Mouse (Mus musculus) MEL (cell line): ENCODE data around the gene Adap1. TPM values are rescaled to one million over a fixed set of nuclear protein-coding genes. Genes with fewer than 3 reads are reported as not detected.

Source experiments
- DNase-seq: peaks from one replicate; pipeline ENCODE4 v3.0.0; 2011; ENCODE audit warnings: low read depth, low spot score
- H3K27ac ChIP-seq: 2 replicates; pipeline ENCODE4 v1.5.1; 2012; ENCODE audit warnings: low read depth, mild to moderate bottlenecking, control low read depth, low read length, moderate library complexity; ENCODE audit not compliant: control insufficient read depth
- H3K27me3 ChIP-seq, 2 experiments: fragments of 150-350 bp in 1 of 2; sonication (generic) in 1 of 2; 2 replicates each; pipeline ENCODE4 v1.6.1; 2012; ENCODE audit warnings: low read length in 2 of 2, mild to moderate bottlenecking in 2 of 2, improper control_type of control experiment in 1 of 2, moderate library complexity in 1 of 2; ENCODE audit not compliant: insufficient read depth in 2 of 2, control insufficient read depth in 1 of 2
- H3K36me3 ChIP-seq, 2 experiments: 2 replicates each; pipeline ENCODE4 v1.6.1; 2012 to 2014; ENCODE audit warnings: low read length in 2 of 2, improper control_type of control experiment in 1 of 2, inconsistent platforms in 1 of 2, mild to moderate bottlenecking in 1 of 2; ENCODE audit not compliant: insufficient read depth in 2 of 2, control insufficient read depth in 1 of 2
- H3K4me1 ChIP-seq, 2 experiments: fragments of 150-350 bp in 1 of 2; sonication (generic) in 1 of 2; 2 replicates each; pipeline ENCODE4 v1.6.1; 2012; ENCODE audit warnings: low read length in 2 of 2, improper control_type of control experiment in 1 of 2, mild to moderate bottlenecking in 1 of 2; ENCODE audit not compliant: insufficient read depth in 2 of 2, control insufficient read depth in 1 of 2
- H3K4me3 ChIP-seq, 2 experiments: fragments of 150-350 bp in 1 of 2; sonication (generic) in 1 of 2; 2 replicates each; pipeline ENCODE4 v1.5.1; 2012; ENCODE audit warnings: low read depth in 2 of 2, low read length in 2 of 2, mild to moderate bottlenecking in 2 of 2, moderate library complexity in 2 of 2, control low read depth in 1 of 2, improper control_type of control experiment in 1 of 2; ENCODE audit not compliant: control insufficient read depth in 1 of 2, insufficient read depth in 1 of 2
- H3K79me2 ChIP-seq: 2 replicates; pipeline ENCODE4 v1.6.1; 2012; ENCODE audit warnings: mild to moderate bottlenecking, low read length, moderate library complexity; ENCODE audit not compliant: control insufficient read depth, poor library complexity, insufficient read depth
- H3K9ac ChIP-seq: 2 replicates; pipeline ENCODE4 v1.6.1; 2012; ENCODE audit warnings: low read depth, mild to moderate bottlenecking, control low read depth, low read length, moderate library complexity; ENCODE audit not compliant: control insufficient read depth, poor library complexity, severe bottlenecking
- H3K9me3 ChIP-seq: fragments of 150-350 bp; sonication (generic); replicated peaks from 2 replicates; pipeline ENCODE4 v1.6.1; 2012; ENCODE audit warnings: mild to moderate bottlenecking, low read length, improper control_type of control experiment, moderate library complexity; ENCODE audit not compliant: insufficient read depth
- BHLHE40 ChIP-seq: IDR thresholded peaks from 2 replicates; pipeline ENCODE4 v1.6.1; 2012; ENCODE audit warnings: low read depth, mild to moderate bottlenecking, inconsistent platforms, low read length, improper control_type of control experiment, borderline replicate concordance
- CHD1 ChIP-seq: IDR thresholded peaks from 2 replicates; pipeline ENCODE4 v1.6.1; 2012; ENCODE audit warnings: low read depth, mild to moderate bottlenecking, inconsistent platforms, low read length, improper control_type of control experiment
- CHD2 ChIP-seq: IDR thresholded peaks from 2 replicates; pipeline ENCODE4 v1.6.1; 2011; ENCODE audit warnings: low read length, improper control_type of control experiment
- CTCF ChIP-seq, 3 experiments: IDR thresholded peaks in 2 of 3; conservative IDR thresholded peaks in 1 of 3; 2 replicates each; pipeline ENCODE4 v1.5.1; 2011 to 2012; ENCODE audit warnings: low read length in 3 of 3, low read depth in 2 of 3, mild to moderate bottlenecking in 2 of 3, improper control_type of control experiment in 1 of 3, inconsistent platforms in 1 of 3, mixed read lengths in 1 of 3, moderate library complexity in 1 of 3; ENCODE audit not compliant: control insufficient read depth in 1 of 3, insufficient read depth in 1 of 3, poor library complexity in 1 of 3, severe bottlenecking in 1 of 3
- E2F4 ChIP-seq: IDR thresholded peaks from 2 replicates; pipeline ENCODE4 v1.6.1; 2011; ENCODE audit warnings: low read depth, low read length, improper control_type of control experiment, borderline replicate concordance
- ELF1 ChIP-seq: IDR thresholded peaks from 2 replicates; pipeline ENCODE4 v1.6.1; 2014; ENCODE audit warnings: low read depth, mild to moderate bottlenecking, inconsistent platforms, low read length, improper control_type of control experiment, moderate library complexity
- ETS1 ChIP-seq: IDR thresholded peaks from 2 replicates; pipeline ENCODE4 v1.6.1; 2012; ENCODE audit warnings: low read depth, mild to moderate bottlenecking, inconsistent platforms, low read length, improper control_type of control experiment, moderate library complexity
- GABPA ChIP-seq: IDR thresholded peaks from 2 replicates; pipeline ENCODE4 v1.6.1; 2012; ENCODE audit warnings: low read depth, mild to moderate bottlenecking, inconsistent platforms, low read length, improper control_type of control experiment, moderate library complexity
- GATA1 ChIP-seq: IDR thresholded peaks from 2 replicates; pipeline ENCODE4 v1.6.1; 2011; ENCODE audit warnings: low read depth, low read length, improper control_type of control experiment
- HCFC1 ChIP-seq: IDR thresholded peaks from 2 replicates; pipeline ENCODE4 v1.6.1; 2012; ENCODE audit warnings: low read depth, mild to moderate bottlenecking, inconsistent platforms, low read length, improper control_type of control experiment, moderate library complexity
- JUND ChIP-seq: IDR thresholded peaks from 2 replicates; pipeline ENCODE4 v1.6.1; 2011; ENCODE audit warnings: low read depth, mild to moderate bottlenecking, improper control_type of control experiment, low read length
- KAT2A ChIP-seq: conservative IDR thresholded peaks from 2 replicates; pipeline ENCODE4 v1.6.1; 2012; ENCODE audit warnings: low read depth, low read length, improper control_type of control experiment, inconsistent platforms
- MAFK ChIP-seq: IDR thresholded peaks from 2 replicates; pipeline ENCODE4 v1.6.1; 2011; ENCODE audit warnings: low read depth, mild to moderate bottlenecking, low read length, improper control_type of control experiment, borderline replicate concordance
- MAX ChIP-seq: IDR thresholded peaks from 2 replicates; pipeline ENCODE4 v1.6.1; 2011; ENCODE audit warnings: low read length, improper control_type of control experiment
- MXI1 ChIP-seq: IDR thresholded peaks from 2 replicates; pipeline ENCODE4 v1.6.1; 2011; ENCODE audit warnings: mild to moderate bottlenecking, low read depth, low read length, improper control_type of control experiment
- MYC ChIP-seq: IDR thresholded peaks from 2 replicates; pipeline ENCODE4 v1.6.1; 2011; ENCODE audit warnings: low read depth, mild to moderate bottlenecking, low read length, improper control_type of control experiment, moderate library complexity
- NELFE ChIP-seq: IDR thresholded peaks from 2 replicates; pipeline ENCODE4 v1.6.1; 2011; ENCODE audit warnings: low read depth, low read length, improper control_type of control experiment
- NRF1 ChIP-seq: IDR thresholded peaks from 2 replicates; pipeline ENCODE4 v1.6.1; 2014; ENCODE audit warnings: low read depth, mild to moderate bottlenecking, inconsistent platforms, low read length, improper control_type of control experiment, moderate library complexity; ENCODE audit not compliant: poor library complexity, insufficient read depth, severe bottlenecking
- POLR2A ChIP-seq, 2 experiments: IDR thresholded peaks; 2 replicates each; pipeline ENCODE4 v1.6.1; 2011 to 2012; ENCODE audit warnings: low read length in 2 of 2, mild to moderate bottlenecking in 2 of 2, control low read depth in 1 of 2, improper control_type of control experiment in 1 of 2, low read depth in 1 of 2, moderate library complexity in 1 of 2; ENCODE audit not compliant: control insufficient read depth in 1 of 2, insufficient read depth in 1 of 2, poor library complexity in 1 of 2
- POLR2AphosphoS5 ChIP-seq: IDR thresholded peaks from 2 replicates; pipeline ENCODE4 v1.6.1; 2012; ENCODE audit warnings: low read depth, borderline replicate concordance, mild to moderate bottlenecking, inconsistent platforms, low read length, moderate library complexity, mixed read lengths
- RAD21 ChIP-seq: IDR thresholded peaks from 2 replicates; pipeline ENCODE4 v1.6.1; 2011; ENCODE audit warnings: mild to moderate bottlenecking, low read depth, low read length, improper control_type of control experiment
- SIN3A ChIP-seq: IDR thresholded peaks from 2 replicates; pipeline ENCODE4 v1.6.1; 2012; ENCODE audit warnings: low read length, improper control_type of control experiment, inconsistent platforms
- TBP ChIP-seq: IDR thresholded peaks from 2 replicates; pipeline ENCODE4 v1.8.0; 2011; ENCODE audit warnings: low read depth, low read length, improper control_type of control experiment
- UBTF ChIP-seq: IDR thresholded peaks from 2 replicates; pipeline ENCODE4 v1.6.1; 2012; ENCODE audit warnings: low read depth, mild to moderate bottlenecking, inconsistent platforms, low read length, improper control_type of control experiment, moderate library complexity, borderline replicate concordance; ENCODE audit not compliant: insufficient read depth
- USF1 ChIP-seq: IDR thresholded peaks from 2 replicates; pipeline ENCODE4 v1.6.1; 2014; ENCODE audit warnings: low read depth, mild to moderate bottlenecking, inconsistent platforms, low read length, improper control_type of control experiment, moderate library complexity
- ZKSCAN1 ChIP-seq: IDR thresholded peaks from 2 replicates; pipeline ENCODE4 v1.6.1; 2012; ENCODE audit warnings: low read depth, mild to moderate bottlenecking, inconsistent platforms, low read length, improper control_type of control experiment, moderate library complexity
- ZMIZ1 ChIP-seq: IDR thresholded peaks from 2 replicates; pipeline ENCODE4 v1.6.1; 2012; ENCODE audit warnings: low read depth, mild to moderate bottlenecking, inconsistent platforms, low read length, improper control_type of control experiment, moderate library complexity
- ZNF384 ChIP-seq: IDR thresholded peaks from 2 replicates; pipeline ENCODE4 v1.6.1; 2012; ENCODE audit warnings: low read depth, mild to moderate bottlenecking, inconsistent platforms, low read length, improper control_type of control experiment
- polyA plus RNA-seq, 2 experiments: library from polyadenylated mRNA; stranded (reverse) in 1 of 2; unstranded in 1 of 2; fragments of >175 nt in 1 of 2; fragments of >200 nt in 1 of 2; gene quantifications; 2 replicates each; pipeline versions ENCODE4 v1.2.1 to v1.2.4; 2012; ENCODE audit warnings: low replicate concordance in 2 of 2, low read depth in 1 of 2; ENCODE audit not compliant: insufficient read length in 2 of 2, insufficient read depth in 1 of 2, missing spikeins in 1 of 2
- total RNA-seq: library from RNA; depleted of rRNA; stranded (reverse); fragments of 300-350 nt; gene quantifications from 2 replicates; pipeline ENCODE4 v1.2.3, GENCODE M21; 2012; rRNA removed

Gene Adap1
- total RNA-seq = 38.3 and 52.9 TPM in 2 replicates
- polyA plus RNA-seq = 10 to 100 TPM in 1 of 2 experiments, not detected in 1; 59.8 TPM

DNA sequence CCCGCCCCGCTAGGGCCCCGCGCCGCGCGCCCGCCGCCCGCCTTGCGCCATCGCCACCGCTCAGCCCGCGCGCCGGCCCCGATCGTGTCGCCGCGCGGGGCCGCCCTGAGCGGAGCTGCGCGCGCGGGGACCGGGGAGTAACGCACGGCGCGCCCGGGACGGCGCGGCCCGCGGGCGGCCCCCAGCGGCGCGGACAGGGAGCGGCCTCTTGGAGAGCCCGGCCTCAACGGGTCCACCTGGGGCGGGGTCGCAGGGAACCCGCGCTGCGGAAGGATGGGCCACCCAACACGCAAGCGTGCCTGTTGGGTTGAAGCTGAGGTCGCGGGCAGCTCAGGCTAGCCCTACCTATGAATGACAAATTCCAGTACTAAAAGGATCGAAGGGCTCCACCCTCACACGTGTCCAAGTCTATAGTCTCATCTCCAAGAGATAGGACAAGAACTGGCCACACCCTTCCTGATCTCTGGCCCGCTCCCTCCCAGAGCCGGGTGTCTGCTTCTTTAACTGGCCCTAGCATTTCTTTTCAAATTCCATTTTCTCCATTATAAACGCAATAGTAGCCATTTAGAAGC lies at the start of gene Adap1:
Adap1 (minus strand) TSS at position 228 of the 572 bp plus-strand sequence.
- H3K79me2 ChIP-seq = peaks cover 14% of the 10 kb centered on the region
- DNase-seq = peak; percentile 81
- H3K9me3 ChIP-seq = no peaks in the 10 kb centered on the region
- no peak for TF ChIP-seq POLR2AphosphoS5
- no peak for TF ChIP-seq HCFC1
- TF ChIP-seq GATA1 = no peak
- TF ChIP-seq ZKSCAN1 = no peak
- TF ChIP-seq MXI1 = peak; percentile 80
- TF ChIP-seq UBTF = 0 out of 2 replicates have a peak, but pooled peaks have one; percentile 57
- no peak for TF ChIP-seq CHD1
- TF ChIP-seq MAX = peak; percentile 65; the same call in 1 of the 2 replicates
- peak; percentile 80 for TF ChIP-seq MYC
- no peak for TF ChIP-seq CHD2
- peak; percentile 43; the same call in 1 of the 2 replicates for TF ChIP-seq TBP
- peak; percentile 39 for TF ChIP-seq RAD21
- TF ChIP-seq E2F4 = no peak
- no peak for TF ChIP-seq ZNF384
- 0 out of 2 replicates have a peak, but pooled peaks have one; percentile 17 for TF ChIP-seq ETS1
- no peak for TF ChIP-seq NELFE
- TF ChIP-seq JUND = no peak
- TF ChIP-seq SIN3A = 0 out of 2 replicates have a peak, but pooled peaks have one; percentile 44
- no peak for TF ChIP-seq ELF1
- TF ChIP-seq ZMIZ1 = no peak
- TF ChIP-seq NRF1 = peak; percentile 34; the same call in 1 of the 2 replicates
- peak; percentile 73 for TF ChIP-seq USF1
- TF ChIP-seq BHLHE40 = peak; percentile 50; the same call in 1 of the 2 replicates
- TF ChIP-seq POLR2A (IDR thresholded peaks at IDR 0.05; ENCODE audit: control insufficient read depth in 1 of 2, insufficient read depth in 1 of 2, low read depth in 1 of 2, low read length in 2 of 2, poor library complexity in 1 of 2) = peak in 1 of 2 experiments; percentile 67; a peak in 2 of 4 replicates
- TF ChIP-seq MAFK = no peak
- no peak for TF ChIP-seq GABPA
- TF ChIP-seq KAT2A = no peak
- peak in 2 of 3 experiments; percentile 56 to 67; a peak in 5 of 6 replicates for TF ChIP-seq CTCF (IDR thresholded peaks at IDR 0.05 in 2 of 3, conservative IDR thresholded peaks at IDR 0.05 in 1 of 3; ENCODE audit: control insufficient read depth in 1 of 3, insufficient read depth in 1 of 3, low read depth in 2 of 3, low read length in 3 of 3, poor library complexity in 1 of 3, severe bottlenecking in 1 of 3)
- H3K9ac ChIP-seq = peak within 1 kb of the TSS; percentile 80
- H3K36me3 ChIP-seq = peaks cover 0 to 4% of the 10 kb centered on the region in 2 experiments; a peak in 2 of 4 replicates
- peak within 1 kb of the TSS; percentile 35 for H3K27ac ChIP-seq
- peak within 1 kb of the TSS; percentile 63 to 80 for H3K4me3 ChIP-seq
- no peaks in the 10 kb centered on the region for H3K27me3 ChIP-seq
- H3K4me1 ChIP-seq = peaks cover 3 to 27% of the 10 kb centered on the region in 2 experiments; a peak in 3 of 4 replicates
